ENCODE assay signal across 22 mouse cellular contexts in genomic region chr5:58286680-58287223, GRCm38 (mm10).
A peak's percentile ranks its signal among the peaks of the same experiment; 100 is the strongest.
DNase-seq lines count a peak whose midpoint lies in the region; ATAC-seq and TF ChIP-seq lines count a peak whose summit lies in the region.
"Had no signal": no experiment of that assay in that cellular context is flagged by ENCODE, and none has a peak within 500 bp of the region (broad histone marks: within the 10 kb centered on the region; RNA-seq: fewer than 3 reads in every experiment).

No protein-coding gene starts in this region.

- H3K4me2 ChIP-seq in embryonic facial prominence, embryonic 11.5 days (ENCODE audit: low read depth, low read length), result no peak overlapping the region
- no peak overlapping the region for H3K4me2 ChIP-seq in limb, embryonic 14.5 days (replicated peaks; ENCODE audit: low read depth, low read length, severe bottlenecking)
- H3K4me2 ChIP-seq: embryonic facial prominence, embryonic 13.5 days; embryonic facial prominence, embryonic 15.5 days; forebrain, embryonic 12.5 days had no signal

- TF ChIP-seq POLR2A in limb, embryonic 14.5 days (IDR thresholded peaks at IDR 0.05; ENCODE audit: borderline replicate concordance, extremely low read depth, insufficient read depth, insufficient read length), result no peak

- no peaks in the 10 kb centered on the region for H3K9me3 ChIP-seq in embryonic facial prominence, embryonic 11.5 days (replicated peaks; ENCODE audit: control insufficient read depth, low read length)
- no peaks in the 10 kb centered on the region for H3K9me3 ChIP-seq in embryonic facial prominence, embryonic 10.5 days
- no peaks in the 10 kb centered on the region for H3K9me3 ChIP-seq in limb, embryonic 14.5 days (ENCODE audit: control insufficient read depth, low read length)
- H3K9me3 ChIP-seq: embryonic facial prominence, embryonic 13.5 days; embryonic facial prominence, embryonic 15.5 days; forebrain, embryonic 10.5 days; forebrain, embryonic 12.5 days had no signal

- DNase-seq in embryonic facial prominence, embryonic 11.5 days (ENCODE audit: low spot score), result peak; percentile 10
- DNase-seq in embryonic facial prominence, embryonic 10.5 days (ENCODE audit: low spot score), result no peak
- DNase-seq in forelimb bud, embryonic 11.5 days (ENCODE audit: low read depth, low spot score), result peak; percentile 55
- DNase-seq in hindlimb bud, embryonic 11.5 days (ENCODE audit: extremely low spot score, low read depth, low spot score), result peak; percentile 35
- DNase-seq in limb, embryonic 14.5 days (ENCODE audit: low spot score), result peak; percentile 27
- DNase-seq in adrenal gland, postnatal 25 days, result no peak
- DNase-seq in ovary, postnatal 10 days (ENCODE audit: low spot score), result no peak
- DNase-seq: adrenal gland, adult 2 months; adrenal gland, postnatal 10 days; adrenal gland, postnatal 36 days; cerebellum, adult 18-20 months; cerebellum, adult 8-10 months; cerebellum, adult 9-11 months; cerebellum, postnatal 14 days; cerebellum, postnatal 36 days had no signal

- no peak for ATAC-seq in embryonic facial prominence, embryonic 11.5 days (replicated peaks; ENCODE audit: insufficient number of reproducible peaks, low FRiP score, low TSS enrichment, low read depth)
- ATAC-seq in limb, embryonic 14.5 days (ENCODE audit: low FRiP score, low read depth), result peak; percentile 12; the same call in 1 of the 2 replicates
- ATAC-seq: forebrain, embryonic 14.5 days; forebrain, embryonic 16.5 days had no signal

- H3K9ac ChIP-seq in embryonic facial prominence, embryonic 11.5 days (replicated peaks; ENCODE audit: low read length), result no peak overlapping the region
- no peak overlapping the region for H3K9ac ChIP-seq in limb, embryonic 14.5 days (ENCODE audit: low read depth, low read length, severe bottlenecking)
- H3K9ac ChIP-seq: embryonic facial prominence, embryonic 13.5 days; embryonic facial prominence, embryonic 15.5 days; forebrain, embryonic 12.5 days had no signal

- H3K4me3 ChIP-seq in embryonic facial prominence, embryonic 11.5 days (ENCODE audit: low read depth, low read length), result no peak overlapping the region
- no peak overlapping the region for H3K4me3 ChIP-seq in embryonic facial prominence, embryonic 10.5 days
- no peak overlapping the region for H3K4me3 ChIP-seq in limb, embryonic 14.5 days (replicated peaks; ENCODE audit: low read length)
- H3K4me3 ChIP-seq: embryonic facial prominence, embryonic 13.5 days; embryonic facial prominence, embryonic 15.5 days; erythroblast, embryonic 14.5 days; forebrain, embryonic 10.5 days; forebrain, embryonic 12.5 days had no signal

- H3K27me3 ChIP-seq in embryonic facial prominence, embryonic 11.5 days (ENCODE audit: control insufficient read depth, insufficient read depth, low read length), result no peaks in the 10 kb centered on the region
- no peaks in the 10 kb centered on the region for H3K27me3 ChIP-seq in embryonic facial prominence, embryonic 10.5 days (replicated peaks; ENCODE audit: low read depth, poor library complexity, severe bottlenecking)
- H3K27me3 ChIP-seq in limb, embryonic 14.5 days (ENCODE audit: control insufficient read depth, insufficient read depth, low read length), result no peaks in the 10 kb centered on the region
- H3K27me3 ChIP-seq: embryonic facial prominence, embryonic 13.5 days; embryonic facial prominence, embryonic 15.5 days; forebrain, embryonic 12.5 days had no signal

- no peaks in the 10 kb centered on the region for H3K36me3 ChIP-seq in embryonic facial prominence, embryonic 11.5 days (replicated peaks; ENCODE audit: control insufficient read depth, insufficient read depth, low read depth, low read length)
- H3K36me3 ChIP-seq in embryonic facial prominence, embryonic 10.5 days (replicated peaks), result no peaks in the 10 kb centered on the region
- H3K36me3 ChIP-seq in limb, embryonic 14.5 days (ENCODE audit: control insufficient read depth, insufficient read depth, low read length), result no peaks in the 10 kb centered on the region
- H3K36me3 ChIP-seq: embryonic facial prominence, embryonic 13.5 days; embryonic facial prominence, embryonic 15.5 days; forebrain, embryonic 10.5 days; forebrain, embryonic 12.5 days had no signal

- 54% methylated on average over 2 of the region's 2 CpGs for WGBS in embryonic facial prominence, embryonic 11.5 days
- WGBS in embryonic facial prominence, embryonic 10.5 days, result 72% methylated on average over 2 of the region's 2 CpGs
- WGBS in limb, embryonic 14.5 days, result 19% methylated on average over 2 of the region's 2 CpGs

- no peaks in the 10 kb centered on the region for H3K4me1 ChIP-seq in embryonic facial prominence, embryonic 11.5 days (ENCODE audit: control insufficient read depth, insufficient read depth, low read length)
- H3K4me1 ChIP-seq in embryonic facial prominence, embryonic 10.5 days, result no peaks in the 10 kb centered on the region
- H3K4me1 ChIP-seq in limb, embryonic 14.5 days (ENCODE audit: control insufficient read depth, insufficient read depth, low read length), result no peaks in the 10 kb centered on the region
- H3K4me1 ChIP-seq: embryonic facial prominence, embryonic 13.5 days; embryonic facial prominence, embryonic 15.5 days; forebrain, embryonic 10.5 days; forebrain, embryonic 12.5 days had no signal

- H3K27ac ChIP-seq in embryonic facial prominence, embryonic 11.5 days (replicated peaks; ENCODE audit: low read depth, low read length), result no peak overlapping the region
- H3K27ac ChIP-seq in embryonic facial prominence, embryonic 10.5 days (replicated peaks), result no peak overlapping the region
- H3K27ac ChIP-seq in limb, embryonic 14.5 days (replicated peaks; ENCODE audit: low read depth, low read length), result no peak overlapping the region
- H3K27ac ChIP-seq: embryonic facial prominence, embryonic 13.5 days; embryonic facial prominence, embryonic 15.5 days; forebrain, embryonic 10.5 days; forebrain, embryonic 12.5 days had no signal

Comparison
In these comparisons a context has a peak if more than half of its experiments do, and no peak if none do; other contexts are left out.
1. DNase-seq: peak in embryonic facial prominence, embryonic 11.5 days (single experiment), forelimb bud, embryonic 11.5 days (single experiment), hindlimb bud, embryonic 11.5 days (single experiment) and limb, embryonic 14.5 days (single experiment); none in embryonic facial prominence, embryonic 10.5 days (single experiment), adrenal gland, postnatal 25 days (single experiment) and ovary, postnatal 10 days (single experiment).